Mouse (Mus musculus) brain, embryonic 14.5 days (tissue): Measurements from ENCODE around the gene Usp16.

Source experiments
- CTCF ChIP-seq: fragments of 200-500 bp; IDR thresholded peaks from 2 replicates; pipeline ENCODE4 v1.5.1; 2012; ENCODE audit warnings: inconsistent platforms, mild to moderate bottlenecking, moderate library complexity, borderline replicate concordance; ENCODE audit not compliant: insufficient read depth, insufficient read length; ENCODE audit errors: extremely low read depth
- POLR2A ChIP-seq: fragments of 200-500 bp; IDR thresholded peaks from 2 replicates; pipeline ENCODE4 v1.6.1; 2012; ENCODE audit warnings: mild to moderate bottlenecking, inconsistent platforms, borderline replicate concordance; ENCODE audit not compliant: poor library complexity, insufficient read depth, insufficient read length, severe bottlenecking; ENCODE audit errors: extremely low read depth

- TF ChIP-seq CTCF (no peak), POLR2A (no peak)
These were observed 32.2 kb downstream of the Usp16 start for GRCm38 (mm10) chr16:87486739-87487138.
